Mouse (Mus musculus) Patski (cell line): ENCODE results near the gene Prkcd. TPM values are rescaled to one million over a fixed set of nuclear protein-coding genes. Genes with fewer than 3 reads are reported as not detected.

Experiments
- ATAC-seq: fragments of 100-300 bp; one replicate; pipeline ENCODE4 v1.8.0; 2021
- CTCF ChIA-PET: fragments of 350-600 bp; sonication (Branson Sonifier 250); formaldehyde crosslinking; loops from one replicate; lab custom pipeline; 2022; ENCODE audit warnings: inconsistent platforms; lab: Charles Lee
- POLR2A ChIA-PET: fragments of 350-600 bp; sonication (Branson Sonifier 250); formaldehyde crosslinking; loops from one replicate; lab custom pipeline; 2022; ENCODE audit warnings: antibody characterized with exemption, inconsistent platforms; lab: Charles Lee
- DNase-seq: peaks from one replicate; pipeline ENCODE4 v3.0.0-alpha.2; 2011; ENCODE audit warnings: low read depth, low spot score
- H3K27me3 ChIP-seq: fragments of 371-371 bp; one replicate; pipeline ENCODE4 v1.5.1; 2021
- CTCF ChIP-seq: fragments of 100-300 bp; IDR thresholded peaks from one replicate; pipeline ENCODE4 v1.5.1; 2021
- in situ Hi-C: fragments of 300-500 bp; cut with MboI; formaldehyde crosslinking; loops from 3 replicates; pipeline ENCODE4 v1.11.1; 2018; ENCODE audit warnings: low pct_unique_long_range_greater_than_20kb, mixed read lengths
- polyA plus RNA-seq: library from polyadenylated mRNA; unstranded; gene quantifications from one replicate; pipeline ENCODE4 v1.2.3, GENCODE M21; 2021

Prkcd gene
- 68.7 TPM for polyA plus RNA-seq

- in situ Hi-C loops = no loop called here
- ChIA-PET CTCF (interaction anchor here (0.8 to 1.4 kb wide), 3 partner anchors 10 to 33 kb away, joined by 3 to 4 read pairs (median 3); no protein-coding TSS in a partner anchor), POLR2A (interaction anchor here (1.0 kb wide), 1 partner anchor 20 kb away, joined by 5 read pairs; no protein-coding TSS in a partner anchor)
- no peaks in the 10 kb centered on the region for H3K27me3 ChIP-seq
- no peak for TF ChIP-seq CTCF
- ATAC-seq (peak; percentile 70), DNase-seq (peak; percentile 42)
Observed at GRCm38 (mm10) chr14:30625856-30626726, at the start of gene Prkcd. Gene Prkcd, minus strand, starts transcription at chr14:30626210.

- in situ Hi-C loops = loop anchor here (5.0 to 25.0 kb wide), 3 partner anchors 88 to 688 kb away; partner anchors contain the start of gene Actr8
- CTCF ChIA-PET = interaction anchor here (1.0 to 4.2 kb wide), 7 partner anchors 9 to 91 kb away, joined by 3 to 28 read pairs (median 4); no protein-coding TSS in a partner anchor
- ATAC-seq = no peak
- POLR2A ChIA-PET = interaction anchor here (0.7 to 1.3 kb wide), 2 partner anchors 18 to 208 kb away, joined by 3 read pairs; no protein-coding TSS in a partner anchor
- no peak for DNase-seq
- no peaks in the 10 kb centered on the region for H3K27me3 ChIP-seq
- no peak for TF ChIP-seq CTCF
Observed at GRCm38 (mm10) chr14:30674947-30675346, 48.9 kb upstream of the Prkcd start.

- ATAC-seq (peak; percentile 59), DNase-seq (no peak)
- peak; percentile 82 for TF ChIP-seq CTCF
- ChIA-PET CTCF (interaction anchor here (0.8 to 4.2 kb wide), 16 partner anchors 10 to 103 kb away, joined by 3 to 28 read pairs (median 4); no protein-coding TSS in a partner anchor), POLR2A (interaction anchor here (1.1 kb wide), 1 partner anchor 20 kb away, joined by 3 read pairs; no protein-coding TSS in a partner anchor)
- H3K27me3 ChIP-seq = no peaks in the 10 kb centered on the region
- in situ Hi-C loops = loop anchor here (5.0 to 25.0 kb wide), 3 partner anchors 85 to 685 kb away; partner anchors contain the start of gene Actr8
Observed at GRCm38 (mm10) chr14:30671986-30672312, 45.9 kb upstream of the Prkcd start.

- in situ Hi-C loops = loop anchor here (5.0 to 25.0 kb wide), 3 partner anchors 84 to 684 kb away; partner anchors contain the start of gene Actr8
- no peak for TF ChIP-seq CTCF
- ATAC-seq (peak; percentile 24), DNase-seq (no peak)
- ChIA-PET CTCF (interaction anchor here (0.8 to 4.2 kb wide), 15 partner anchors 12 to 96 kb away, joined by 3 to 28 read pairs (median 4); no protein-coding TSS in a partner anchor), POLR2A (interaction anchor here (0.5 to 0.6 kb wide), 2 partner anchors 18 to 89 kb away, joined by 3 read pairs; no protein-coding TSS in a partner anchor)
- no peaks in the 10 kb centered on the region for H3K27me3 ChIP-seq
Observed at GRCm38 (mm10) chr14:30671095-30671985, 45.3 kb upstream of the Prkcd start.

GRCm38 (mm10) chr14:30670161-30670560, 44.2 kb upstream of the Prkcd start:
- no peaks in the 10 kb centered on the region for H3K27me3 ChIP-seq
- DNase-seq = no peak
- POLR2A ChIA-PET = no interaction called here
- no peak for ATAC-seq
- in situ Hi-C loops = loop anchor here (5.0 to 25.0 kb wide), 3 partner anchors 83 to 683 kb away; partner anchors contain the start of gene Actr8
- CTCF ChIA-PET = interaction anchor here (0.9 to 2.7 kb wide), 4 partner anchors 15 to 83 kb away, joined by 4 to 8 read pairs (median 4); no protein-coding TSS in a partner anchor
- no peak for TF ChIP-seq CTCF

GRCm38 (mm10) chr14:30666604-30667003, 40.6 kb upstream of the Prkcd start:
- ChIA-PET CTCF (interaction anchor here (1.0 to 4.1 kb wide), 9 partner anchors 8 to 76 kb away, joined by 3 to 21 read pairs (median 4); partner anchors contain the start of gene Rft1), POLR2A (interaction anchor here (0.5 to 1.4 kb wide), 5 partner anchors 10 to 626 kb away, joined by 3 to 6 read pairs (median 4); no protein-coding TSS in a partner anchor)
- peak; percentile 96 for ATAC-seq
- H3K27me3 ChIP-seq = no peaks in the 10 kb centered on the region
- no peak for TF ChIP-seq CTCF
- peak; percentile 60 for DNase-seq
- in situ Hi-C loops = loop anchor here (25.0 kb wide), 2 partner anchors 529 to 679 kb away; partner anchors contain the start of gene Actr8

GRCm38 (mm10) chr14:30666061-30666460, 40.1 kb upstream of the Prkcd start:
- no peak for TF ChIP-seq CTCF
- ChIA-PET POLR2A (interaction anchor here (1.1 to 1.4 kb wide), 3 partner anchors 9 to 15 kb away, joined by 4 to 6 read pairs (median 5); no protein-coding TSS in a partner anchor), CTCF (interaction anchor here (1.0 to 4.1 kb wide), 9 partner anchors 8 to 76 kb away, joined by 3 to 21 read pairs (median 4); partner anchors contain the start of gene Rft1)
- ATAC-seq (no peak), DNase-seq (no peak)
- in situ Hi-C loops = loop anchor here (25.0 kb wide), 2 partner anchors 529 to 679 kb away; partner anchors contain the start of gene Actr8
- no peaks in the 10 kb centered on the region for H3K27me3 ChIP-seq

- in situ Hi-C loops = loop anchor here (25.0 kb wide), 2 partner anchors 518 to 668 kb away; partner anchors contain the start of gene Actr8
- CTCF ChIA-PET = interaction anchor here (1.7 to 2.9 kb wide), 2 partner anchors 10 to 13 kb away, joined by 5 to 21 read pairs; no protein-coding TSS in a partner anchor
- TF ChIP-seq CTCF = no peak
- POLR2A ChIA-PET = interaction anchor here (0.6 to 1.5 kb wide), 4 partner anchors 11 to 104 kb away, joined by 3 to 5 read pairs (median 4); no protein-coding TSS in a partner anchor
- DNase-seq (no peak), ATAC-seq (no peak)
- no peaks in the 10 kb centered on the region for H3K27me3 ChIP-seq
Observed at GRCm38 (mm10) chr14:30655531-30655930, 29.5 kb upstream of the Prkcd start.
